Mouse (Mus musculus): ENCODE measurements around the gene Ethe1. TPM values are rescaled to one million over a fixed set of nuclear protein-coding genes. Genes with fewer than 3 reads are reported as not detected.

Ethe1 gene
- total RNA-seq (2015): 61.3 and 68.9 TPM in 2 replicates
- 18.3 and 31.4 TPM in 2 replicates for total RNA-seq (2017)

DNA sequence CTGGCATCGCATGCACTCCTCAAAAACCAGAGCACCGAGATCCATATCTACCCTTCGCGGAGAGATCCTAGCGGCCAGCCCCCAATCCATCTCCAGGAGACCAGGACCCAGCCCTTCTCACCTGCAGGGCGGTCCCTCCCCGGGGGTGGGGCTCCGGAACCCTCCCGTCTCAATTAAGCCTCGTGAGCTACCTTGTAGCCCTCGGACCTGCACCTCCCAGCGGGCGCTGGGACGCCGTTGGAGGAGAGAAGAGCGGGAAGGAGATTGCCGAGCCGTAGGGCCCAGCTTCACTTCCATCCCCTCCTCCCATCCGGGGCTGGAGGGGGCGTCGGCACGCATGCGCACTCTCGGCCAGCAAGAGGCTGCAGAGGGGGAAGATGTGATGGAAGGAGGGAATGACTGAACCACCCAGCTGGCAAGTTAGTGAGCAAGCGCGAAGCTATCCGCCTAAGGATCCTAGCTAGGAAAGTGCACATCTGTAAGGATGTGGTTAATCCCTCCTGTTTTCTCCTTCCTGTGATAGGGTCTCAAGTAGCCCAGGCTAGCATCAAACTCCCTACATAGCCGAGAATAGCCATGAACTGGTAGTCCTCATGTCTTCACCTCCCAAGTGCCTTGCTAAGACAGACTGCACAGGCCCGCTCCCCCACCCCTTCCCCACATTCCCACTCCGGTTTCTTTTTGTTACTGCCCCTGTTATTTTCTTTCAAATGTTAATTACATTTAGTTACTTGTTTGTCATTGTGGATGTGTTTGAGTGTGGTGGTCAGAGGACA is at the start of gene Ethe1, which contains the start of gene Zfp575:
TSS of gene Ethe1 (plus strand) at position 214 of the 776 bp plus-strand sequence.
TSS of gene Zfp575 (minus strand) at position 312 of the 776 bp plus-strand sequence.
- peak; percentile 22; the same call in 1 of the 2 replicates for ATAC-seq (replicated peaks; ENCODE audit: poor library complexity)

DNA sequence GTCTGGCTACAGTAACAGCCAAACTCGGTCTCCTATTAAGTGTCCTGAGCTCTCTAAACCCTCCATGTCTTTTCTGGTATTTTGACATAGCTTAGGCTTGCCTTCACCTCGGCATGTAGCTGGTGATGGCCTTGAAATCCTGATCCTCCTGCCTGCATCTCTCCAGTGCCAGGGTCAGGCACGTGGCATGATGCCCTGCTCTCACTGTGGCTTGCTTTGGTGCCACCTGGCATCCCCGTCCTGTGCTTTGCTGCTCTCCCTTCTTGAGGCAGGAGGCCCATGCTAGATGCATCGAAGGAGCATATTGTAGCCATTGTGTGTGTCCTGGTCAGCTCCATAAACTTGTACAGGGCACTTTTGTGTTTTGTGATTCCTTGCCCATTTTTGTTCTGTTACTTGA is 49.8 kb upstream of the Ethe1 start:
- ATAC-seq (replicated peaks; ENCODE audit: poor library complexity): no peak

DNA sequence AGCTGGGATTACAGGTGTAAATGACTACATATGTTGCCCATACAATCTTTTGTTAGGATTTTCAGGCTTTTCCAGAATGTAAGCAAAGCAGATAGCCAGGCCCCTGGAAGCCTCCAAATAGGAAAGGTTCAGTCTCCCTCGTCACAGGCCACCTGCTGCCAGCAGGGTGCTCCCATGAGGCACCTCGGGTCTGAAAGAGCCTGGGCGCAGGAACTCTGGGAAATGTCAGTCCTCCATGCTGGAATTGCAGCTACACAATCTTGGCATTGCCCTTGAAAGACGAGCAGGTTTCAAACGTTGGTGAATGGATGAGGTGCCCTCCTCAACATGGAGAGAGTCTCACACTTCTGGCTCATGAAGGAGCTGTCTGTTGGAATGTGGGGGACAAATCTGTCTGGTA is 49.2 kb upstream of the Ethe1 start:
- ATAC-seq (replicated peaks; ENCODE audit: poor library complexity): no peak

DNA sequence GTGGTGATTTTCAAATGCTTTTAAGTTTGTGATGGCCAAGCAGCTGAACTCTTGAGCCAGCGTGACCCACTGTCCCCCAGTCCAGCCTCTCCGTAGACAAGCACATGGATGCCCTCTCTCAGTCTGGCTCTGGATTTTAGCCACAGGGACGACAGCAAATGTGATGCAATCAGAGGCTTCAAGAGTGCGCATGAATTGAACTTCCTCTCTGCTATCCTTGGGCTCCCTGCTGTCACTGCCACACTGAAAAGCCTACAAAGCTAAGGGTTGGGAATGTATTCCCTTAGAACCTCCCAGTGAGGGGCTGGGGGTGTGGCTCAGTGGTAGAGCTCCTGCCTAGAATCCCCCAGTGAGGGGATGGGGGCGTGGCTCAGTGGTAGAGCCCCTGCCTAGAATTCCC is 48.6 kb upstream of the Ethe1 start:
- ATAC-seq (replicated peaks; ENCODE audit: poor library complexity): peak; percentile 83

DNA sequence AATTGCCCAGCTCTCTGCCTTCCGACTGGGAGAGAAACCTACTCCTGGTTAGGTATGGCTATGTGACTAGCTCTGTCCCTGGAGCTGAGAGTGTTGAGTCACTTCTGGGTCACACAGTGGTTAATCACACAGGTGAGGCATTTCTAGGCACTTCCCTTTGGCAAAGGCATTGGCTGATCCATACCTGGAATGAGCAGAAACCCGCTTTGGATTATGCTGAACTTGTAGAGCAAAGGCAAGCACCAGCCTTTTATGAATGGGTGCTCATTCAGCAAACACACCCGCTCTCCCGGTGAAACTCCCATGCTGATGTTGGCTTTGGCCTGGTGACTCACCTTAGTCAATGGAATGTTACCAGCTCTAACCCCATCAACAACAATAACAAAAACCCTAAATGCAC is 47.7 kb upstream of the Ethe1 start:
- no peak for ATAC-seq (replicated peaks; ENCODE audit: poor library complexity)

DNA sequence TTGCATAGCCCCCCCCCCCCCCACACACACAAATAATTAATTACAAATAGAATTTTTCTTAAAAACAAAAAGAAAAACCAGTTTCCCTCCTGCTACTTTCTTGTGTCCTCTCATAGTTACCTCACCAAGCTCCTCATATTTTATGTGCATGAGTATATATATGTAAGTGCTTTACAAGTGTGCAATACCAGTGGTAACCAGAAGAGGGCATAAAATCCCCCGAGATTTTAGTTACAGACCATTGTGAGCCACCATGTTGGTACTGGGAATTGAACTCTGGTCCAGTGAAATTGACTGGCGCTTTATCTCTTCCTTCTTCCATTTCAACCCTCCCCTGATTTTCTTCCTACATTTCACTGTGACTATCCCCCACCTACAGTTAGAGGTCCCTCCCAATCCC is 42.8 kb upstream of the Ethe1 start:
- no peak for ATAC-seq (replicated peaks; ENCODE audit: poor library complexity)

DNA sequence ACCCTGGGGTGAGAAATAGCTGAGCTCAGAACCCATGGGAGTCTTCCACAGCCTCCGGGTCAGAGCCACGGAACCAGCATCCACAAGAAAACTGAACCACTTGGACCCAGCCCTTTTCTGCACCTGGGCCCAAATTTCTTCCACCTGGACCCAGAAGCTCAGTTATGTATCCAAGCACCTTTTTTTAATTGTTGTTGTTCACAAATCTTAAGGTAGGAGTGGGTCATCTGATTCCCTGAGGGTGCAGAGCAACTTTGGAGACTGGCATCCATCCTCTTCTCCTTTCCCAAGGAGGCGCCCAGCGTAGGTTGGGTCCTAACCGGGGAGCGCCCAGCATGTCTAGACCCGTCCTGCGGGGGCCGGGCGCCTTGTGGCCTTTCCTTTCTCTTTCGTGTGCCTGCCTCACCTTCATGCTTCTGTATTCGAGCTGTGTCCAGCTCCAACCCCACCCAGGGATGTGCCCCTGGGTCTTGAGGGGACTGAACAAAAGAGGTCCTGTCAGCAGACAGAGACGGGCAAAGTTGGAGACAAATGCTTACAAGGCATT is 41.2 kb upstream of the Ethe1 start, which contains the start of the genes Pinlyp and Xrcc1:
TSS of gene Pinlyp (minus strand) at position 51 of the 547 bp plus-strand sequence.
TSS of gene Xrcc1 (plus strand) at position 222 of the 547 bp plus-strand sequence.
- ATAC-seq (replicated peaks; ENCODE audit: poor library complexity): 0 out of 2 replicates have a peak, but pooled peaks have one; percentile 1

DNA sequence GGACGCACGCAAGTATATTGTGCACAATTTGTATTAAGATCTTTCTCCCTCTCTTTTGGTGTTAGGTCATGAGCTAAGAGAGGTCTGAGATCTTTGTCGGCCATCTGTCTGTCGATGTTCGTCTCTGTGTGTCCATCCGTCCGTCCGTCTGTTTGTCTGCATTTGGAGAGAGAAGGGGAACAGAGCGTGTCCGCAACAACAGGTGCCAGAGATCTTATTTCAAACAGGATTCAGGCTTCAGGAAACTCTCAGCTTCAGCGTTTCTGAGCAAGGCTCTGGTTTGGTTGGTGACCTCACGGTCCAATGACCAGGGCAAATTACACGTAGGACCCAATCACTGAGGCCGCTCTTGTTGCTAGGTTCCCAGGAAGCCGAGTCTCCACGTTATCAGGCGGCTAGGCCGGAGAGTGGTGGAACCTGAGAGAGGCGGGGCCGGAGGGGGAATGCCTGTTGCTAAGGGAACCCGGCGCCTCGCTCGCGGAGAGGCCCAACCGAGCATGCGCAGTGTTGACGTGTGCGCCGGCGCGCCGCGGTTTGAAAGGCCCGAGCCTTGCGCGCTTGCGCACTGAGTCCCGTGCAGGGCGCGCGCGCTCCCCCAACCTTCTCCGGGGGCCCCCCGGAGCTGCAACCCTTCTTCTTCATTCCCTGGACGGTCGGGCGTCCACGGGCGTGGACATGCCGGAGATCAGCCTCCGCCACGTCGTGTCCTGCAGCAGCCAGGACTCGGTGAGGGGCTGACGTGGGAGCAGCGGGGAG is 40.5 kb upstream of the Ethe1 start:
- ATAC-seq (replicated peaks; ENCODE audit: poor library complexity): peak; percentile 100

DNA sequence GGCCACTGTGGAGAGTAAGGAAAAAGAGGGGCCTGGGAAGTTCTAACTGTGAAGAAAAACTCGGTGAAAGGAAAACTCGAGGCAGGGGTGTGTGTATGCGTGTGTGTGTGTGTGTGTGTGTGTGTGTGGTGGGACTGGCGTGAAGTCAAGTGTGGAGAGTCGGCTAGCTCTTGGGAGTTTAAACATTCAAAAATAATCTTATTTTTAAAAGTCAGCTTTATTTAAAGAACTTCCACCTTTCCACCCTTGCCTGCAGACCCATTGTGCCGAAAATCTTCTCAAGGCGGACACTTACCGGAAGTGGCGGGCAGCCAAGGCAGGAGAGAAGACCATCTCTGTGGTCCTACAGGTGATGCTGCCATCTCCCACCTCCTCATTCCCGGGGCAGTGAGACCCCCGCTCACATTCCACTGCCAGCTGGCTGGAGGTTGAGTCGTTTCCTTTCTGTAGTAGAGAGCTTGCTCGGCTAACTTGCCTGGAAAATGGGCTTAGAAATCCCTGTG is 39.8 kb upstream of the Ethe1 start:
- ATAC-seq (replicated peaks; ENCODE audit: poor library complexity): no peak

DNA sequence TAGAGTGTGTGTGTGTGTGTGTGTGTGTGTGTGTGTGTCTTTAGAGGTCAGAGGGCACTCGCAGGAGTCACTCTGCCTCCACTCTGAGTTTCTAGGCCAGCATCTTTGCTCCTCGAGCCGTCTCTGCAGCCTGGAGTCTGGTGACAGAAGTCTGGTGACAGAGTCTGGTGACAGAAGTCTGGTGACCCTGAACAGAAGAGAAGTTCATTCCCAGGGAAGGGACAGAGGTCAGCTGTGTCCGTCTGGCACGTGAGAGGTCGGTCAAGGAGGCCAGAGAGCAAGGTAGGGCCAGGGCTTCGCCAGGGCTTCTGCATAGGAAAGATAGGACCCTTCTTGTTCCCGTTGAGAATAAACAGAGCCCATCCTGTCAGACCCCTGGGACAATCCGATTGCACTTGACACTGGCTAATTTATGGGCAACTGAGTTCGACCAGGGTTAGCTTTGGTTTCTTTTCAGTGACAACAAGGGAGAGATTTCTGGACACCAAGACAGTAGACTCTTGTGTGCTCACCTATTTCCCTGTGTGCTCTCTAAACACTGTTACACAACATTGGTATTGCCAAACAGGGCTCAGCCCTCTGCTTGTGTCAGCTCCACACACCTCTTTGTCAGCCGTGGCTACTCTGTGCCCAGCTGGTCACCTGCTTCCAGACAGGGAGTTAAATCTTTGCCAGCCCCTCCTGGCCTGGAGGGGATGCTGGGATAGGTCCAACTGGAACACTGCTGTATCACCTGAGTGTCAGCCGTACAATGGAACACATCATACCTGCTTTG is 35.2 kb upstream of the Ethe1 start:
- ATAC-seq (replicated peaks; ENCODE audit: poor library complexity): 0 out of 2 replicates have a peak, but pooled peaks have one; percentile 37

DNA sequence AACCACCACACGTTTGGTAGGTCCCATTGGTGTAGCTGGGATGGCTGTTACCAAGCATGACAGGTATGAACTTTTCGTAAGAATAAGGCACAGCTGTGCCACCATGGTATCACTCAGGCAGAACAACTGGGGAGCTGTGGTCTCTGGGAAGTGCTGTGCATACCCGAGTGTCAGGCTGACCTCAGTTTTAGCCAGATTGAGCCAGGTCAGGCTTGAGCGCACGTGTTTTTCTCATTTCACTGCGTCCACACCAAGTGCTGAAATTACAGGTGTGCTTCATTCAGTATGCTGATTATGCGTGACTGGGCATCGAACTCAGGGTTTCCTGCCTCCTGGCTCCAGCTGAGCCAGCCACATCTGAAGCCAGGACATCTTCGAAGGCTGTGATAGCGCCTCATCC is 31.6 kb upstream of the Ethe1 start:
- no peak for ATAC-seq (replicated peaks; ENCODE audit: poor library complexity)

DNA sequence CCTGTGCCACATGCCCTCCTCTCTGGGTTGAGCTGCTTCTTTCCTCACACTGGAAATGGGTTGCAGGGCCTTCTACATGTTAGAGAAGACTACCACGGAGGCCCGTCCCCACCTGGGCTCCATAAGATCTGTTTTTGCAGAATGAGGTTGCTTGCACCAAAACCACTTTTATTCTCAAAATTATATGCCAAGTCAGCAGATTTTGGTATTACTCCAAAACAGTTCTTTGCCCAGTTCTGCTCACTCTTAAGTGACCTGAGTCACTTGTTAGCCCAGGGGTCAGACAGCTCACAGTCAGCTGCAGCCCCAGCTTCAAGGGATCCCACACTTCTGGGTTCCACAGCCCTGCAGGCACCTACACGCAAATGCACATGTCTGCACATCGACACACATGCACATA is 25.9 kb upstream of the Ethe1 start:
- no peak for ATAC-seq (replicated peaks; ENCODE audit: poor library complexity)

DNA sequence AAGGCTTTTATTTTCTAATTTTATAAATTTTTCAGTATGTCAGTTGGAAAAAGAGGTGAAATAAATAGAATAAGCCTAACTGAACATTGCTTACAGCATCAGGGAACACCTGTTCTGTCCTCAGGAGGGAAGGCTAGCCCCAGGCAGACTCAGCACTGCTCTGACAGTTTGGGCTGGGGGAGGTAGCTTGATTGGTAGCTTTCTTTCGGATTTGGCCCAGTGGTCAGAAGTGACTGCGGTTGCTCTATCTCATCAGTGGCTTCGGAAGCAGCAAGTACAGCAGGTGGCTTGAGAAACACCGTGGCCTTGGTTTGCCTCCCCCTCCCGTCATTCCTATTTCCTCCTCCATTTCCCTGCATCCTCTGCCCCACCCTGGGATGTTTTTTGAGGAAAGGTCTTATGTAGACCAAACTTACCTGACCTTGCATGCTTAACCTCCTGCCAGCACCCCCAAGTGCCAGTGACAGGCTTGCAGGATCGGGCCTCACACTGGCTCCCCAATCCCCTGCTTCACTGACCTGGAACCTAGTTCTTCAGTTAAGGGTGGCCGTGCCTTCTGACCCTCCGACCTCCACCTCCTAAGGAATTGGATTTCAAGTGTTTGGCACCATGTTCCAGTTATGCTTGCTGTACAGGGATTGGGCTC is 24.0 kb upstream of the Ethe1 start:
- ATAC-seq (replicated peaks; ENCODE audit: poor library complexity): no peak

DNA sequence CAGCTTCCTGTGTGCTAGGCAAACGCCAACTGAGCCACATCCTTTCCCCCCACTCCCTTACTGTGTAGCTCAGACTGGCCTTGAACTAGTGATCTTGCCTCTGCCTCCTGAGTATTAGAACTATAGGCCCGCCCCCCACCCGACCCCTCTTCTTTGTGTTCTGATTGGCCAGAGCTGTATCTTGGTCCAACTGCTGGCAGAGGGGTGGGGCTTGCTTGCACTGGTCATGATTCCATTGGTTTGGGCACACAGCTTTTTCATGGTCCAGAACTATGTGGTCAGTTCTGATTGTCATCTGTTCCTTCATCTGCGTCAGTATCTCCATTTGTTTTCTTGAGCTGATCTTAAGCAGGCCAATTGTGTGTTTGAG is 23.5 kb upstream of the Ethe1 start:
- no peak for ATAC-seq (replicated peaks; ENCODE audit: poor library complexity)

DNA sequence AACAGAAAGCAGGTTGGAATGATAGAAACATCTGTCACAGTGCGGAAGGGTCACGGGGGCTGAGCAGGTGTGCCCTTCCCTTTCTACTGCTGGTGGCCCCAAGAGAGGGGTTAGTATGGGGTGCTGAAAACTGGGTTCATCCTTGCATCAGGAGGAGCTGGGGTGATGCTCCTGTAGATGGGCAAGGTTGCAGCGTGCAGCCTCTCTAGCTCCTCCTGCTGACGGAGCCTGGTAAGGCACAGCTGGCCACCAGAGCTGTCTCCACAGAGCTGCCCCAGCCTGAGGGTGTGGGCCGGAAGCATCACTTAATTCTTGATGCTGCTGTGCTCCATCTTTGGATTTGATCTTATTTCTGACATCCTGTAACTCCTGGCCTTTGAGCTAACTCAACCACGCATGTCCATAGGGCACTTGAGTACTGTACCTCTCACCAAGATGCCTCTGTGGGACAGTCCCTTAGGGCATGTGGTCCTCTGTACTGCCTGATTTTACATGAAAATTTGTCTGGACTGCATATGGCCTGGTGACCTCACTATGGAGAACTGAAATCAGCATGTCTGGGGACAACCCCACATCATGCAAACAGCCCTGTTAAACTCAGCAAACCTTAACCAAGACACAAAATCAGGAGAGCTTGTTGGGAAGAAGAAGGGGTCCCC is 22.6 kb upstream of the Ethe1 start:
- peak; percentile 99 for ATAC-seq (replicated peaks; ENCODE audit: poor library complexity)

DNA sequence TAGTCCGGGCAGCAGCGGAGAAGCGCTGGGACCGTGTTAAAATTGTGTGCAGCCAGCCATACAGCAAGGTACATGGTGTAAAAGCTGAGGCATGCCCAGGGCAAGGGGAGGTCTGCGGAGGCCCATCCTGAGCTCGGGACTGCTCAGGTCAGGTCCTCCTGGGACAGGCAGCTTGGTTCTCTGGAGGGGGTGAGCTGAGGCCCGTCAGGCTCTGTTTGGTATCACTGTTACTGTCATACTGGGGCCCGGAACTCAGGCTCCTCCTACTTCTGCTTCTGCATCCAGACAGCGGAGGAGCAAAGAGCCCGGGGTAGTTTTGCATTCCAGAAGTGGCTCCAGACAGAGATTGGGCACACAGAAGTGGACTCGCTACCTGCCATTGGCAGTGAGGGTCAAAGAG is 21.7 kb upstream of the Ethe1 start:
- no peak for ATAC-seq (replicated peaks; ENCODE audit: poor library complexity)

DNA sequence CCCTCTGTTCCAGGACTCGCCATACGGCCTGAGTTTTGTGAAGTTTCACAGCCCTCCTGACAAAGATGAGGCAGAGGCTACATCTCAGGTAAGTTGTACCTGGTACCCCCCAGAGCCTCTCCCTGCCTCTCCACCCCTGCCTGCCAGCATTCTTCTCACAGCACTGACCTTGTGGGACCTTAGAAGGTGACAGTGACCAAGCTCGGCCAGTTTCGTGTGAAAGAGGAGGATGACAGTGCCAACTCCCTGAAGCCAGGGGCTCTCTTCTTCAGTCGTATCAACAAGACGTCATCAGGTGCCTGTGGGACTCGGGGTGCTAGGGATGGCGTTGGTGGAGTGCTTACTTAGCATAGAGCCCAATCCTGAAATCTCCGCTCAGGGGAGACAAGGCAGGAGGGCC is 21.1 kb upstream of the Ethe1 start:
- ATAC-seq (replicated peaks; ENCODE audit: poor library complexity): no peak

DNA sequence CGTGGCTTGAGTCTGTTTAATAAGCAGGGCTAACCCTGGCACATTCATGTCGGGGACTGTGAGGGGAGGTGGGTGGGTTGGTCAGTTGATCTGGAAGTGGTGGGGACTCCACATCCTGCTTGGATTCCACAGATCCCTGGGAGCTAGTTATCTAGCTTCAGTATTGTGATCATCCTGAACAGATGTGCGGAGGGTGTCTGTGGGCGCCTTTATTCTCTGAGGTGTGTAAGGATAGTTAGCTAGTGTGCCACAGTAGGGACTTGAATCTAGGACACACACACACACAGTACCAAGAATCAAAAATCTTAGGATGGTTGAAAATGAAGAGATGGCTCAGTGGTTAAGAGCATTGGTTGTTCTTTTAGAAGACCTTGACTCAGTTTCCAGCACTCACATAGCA is 18.8 kb upstream of the Ethe1 start:
- ATAC-seq (replicated peaks; ENCODE audit: poor library complexity): no peak

DNA sequence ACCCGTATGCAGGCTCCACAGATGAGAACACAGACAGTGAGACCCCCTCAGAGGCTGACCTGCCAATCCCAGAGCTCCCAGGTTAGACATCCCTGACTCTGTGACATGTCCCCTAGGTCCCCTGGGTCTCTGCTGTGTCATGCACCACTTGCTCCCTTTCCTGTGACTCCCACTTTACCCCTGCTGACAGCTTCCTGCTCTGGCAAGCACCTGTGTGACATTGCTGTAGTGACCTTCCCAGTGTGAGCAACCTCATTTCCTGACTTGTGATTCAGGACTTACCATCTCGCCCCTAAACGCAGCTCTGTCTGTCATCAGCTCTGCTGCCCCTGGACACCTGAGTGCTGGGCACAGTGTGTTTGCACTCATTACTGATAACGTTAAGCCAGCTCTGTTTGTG is 16.3 kb upstream of the Ethe1 start:
- no peak for ATAC-seq (replicated peaks; ENCODE audit: poor library complexity)

DNA sequence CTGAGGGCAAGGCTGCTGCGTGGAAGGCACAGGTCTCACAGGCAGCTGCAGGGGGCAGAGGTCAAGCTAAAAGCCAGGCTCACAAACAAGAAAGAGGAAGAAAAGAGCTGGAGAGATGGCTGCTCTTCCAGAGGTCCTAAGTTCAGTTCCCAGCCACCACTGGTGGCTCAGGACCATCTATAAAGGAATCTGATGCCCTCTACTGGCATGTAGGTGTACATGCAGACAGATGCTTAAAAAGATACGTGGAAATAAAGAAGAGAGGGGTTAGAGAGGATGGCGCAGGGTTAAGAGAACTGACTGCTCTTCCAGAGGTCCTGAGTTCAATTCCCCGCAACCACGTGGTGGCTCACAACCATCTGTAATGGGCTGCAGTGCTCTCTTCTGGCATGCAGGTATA is 14.9 kb upstream of the Ethe1 start:
- ATAC-seq (replicated peaks; ENCODE audit: poor library complexity): peak; percentile 62

All from megakaryocyte progenitor cell, adult 5-6 weeks (primary cell).